Mouse (Mus musculus) forebrain, postnatal 0 days (tissue): ENCODE measurements around the gene Mtg1. TPM values are rescaled to one million over a fixed set of nuclear protein-coding genes. Genes with fewer than 3 reads are reported as not detected.

ENCODE experiments used
- ATAC-seq: fragments of 200-750 bp; cut with Nextera tagmentation; 2 replicates; pipeline ENCODE4 v1.8.0; 2017; ENCODE audit warnings: mild to moderate bottlenecking, moderate library complexity
- DNase-seq: peaks from one replicate; pipeline ENCODE4 v3.0.0-alpha.2; 2015
- H3K27ac ChIP-seq: fragments of 300-500 bp; sonication (generic); 2 replicates; pipeline ENCODE4 v1.5.1; 2014; ENCODE audit warnings: low read depth, mild to moderate bottlenecking, antibody characterized with exemption, low read length, moderate library complexity, mixed read lengths
- H3K27me3 ChIP-seq: fragments of 300-500 bp; sonication (generic); 2 replicates; pipeline ENCODE4 v1.6.1; 2014; ENCODE audit warnings: mild to moderate bottlenecking, low read length, mixed read lengths; ENCODE audit not compliant: insufficient read depth
- H3K36me3 ChIP-seq: fragments of 300-500 bp; sonication (generic); 2 replicates; pipeline ENCODE4 v1.6.1; 2014; ENCODE audit warnings: mild to moderate bottlenecking, moderate library complexity; ENCODE audit not compliant: insufficient read depth
- H3K4me1 ChIP-seq: fragments of 300-500 bp; sonication (generic); 2 replicates; pipeline ENCODE4 v1.6.1; 2014; ENCODE audit warnings: antibody characterized with exemption; ENCODE audit not compliant: insufficient read depth
- H3K4me2 ChIP-seq: fragments of 300-500 bp; sonication (generic); 2 replicates; pipeline ENCODE4 v1.6.1; 2014; ENCODE audit warnings: low read depth, mild to moderate bottlenecking, moderate library complexity
- H3K4me3 ChIP-seq: fragments of 300-500 bp; sonication (generic); 2 replicates; pipeline ENCODE4 v1.5.1; 2014; ENCODE audit warnings: low read depth, low read length, mixed read lengths
- H3K9ac ChIP-seq: fragments of 300-500 bp; sonication (generic); 2 replicates; pipeline ENCODE4 v1.6.1; 2014; ENCODE audit warnings: mild to moderate bottlenecking
- H3K9me3 ChIP-seq: fragments of 300-500 bp; sonication (generic); 2 replicates; pipeline ENCODE4 v1.6.1; 2016; ENCODE audit warnings: low read length
- CTCF ChIP-seq: sonication (generic); IDR thresholded peaks from 2 replicates; pipeline ENCODE4 v1.5.1; 2016; ENCODE audit warnings: antibody characterized with exemption, control low read depth, low read depth
- WGBS: fragments of 180-500 bp; shearing (Covaris S2); extraction: QIAGEN DNeasy Blood & Tissue Kit; methylation state at CpG from one replicate; pipeline ENCODE4 v1.1.7; 2014; 5-methylcytosine and 5-hydroxymethylcytosine counted together
- polyA plus RNA-seq: library from polyadenylated mRNA; unstranded; fragments of >200 nt; fragmentation: Nextera tagmentation; extraction: Ambion mirVana; gene quantifications from 2 replicates; pipeline ENCODE4 v1.2.1, GENCODE M21; 2015
- total RNA-seq: library from RNA; depleted of rRNA; stranded (reverse); fragments of >200 nt; gene quantifications from 2 replicates; pipeline ENCODE4 v1.2.3, GENCODE M21; 2014

Gene Mtg1
- total and polyA plus RNA-seq, 2 experiments from 2014 or later: 14.2 to 33.7 TPM

DNA sequence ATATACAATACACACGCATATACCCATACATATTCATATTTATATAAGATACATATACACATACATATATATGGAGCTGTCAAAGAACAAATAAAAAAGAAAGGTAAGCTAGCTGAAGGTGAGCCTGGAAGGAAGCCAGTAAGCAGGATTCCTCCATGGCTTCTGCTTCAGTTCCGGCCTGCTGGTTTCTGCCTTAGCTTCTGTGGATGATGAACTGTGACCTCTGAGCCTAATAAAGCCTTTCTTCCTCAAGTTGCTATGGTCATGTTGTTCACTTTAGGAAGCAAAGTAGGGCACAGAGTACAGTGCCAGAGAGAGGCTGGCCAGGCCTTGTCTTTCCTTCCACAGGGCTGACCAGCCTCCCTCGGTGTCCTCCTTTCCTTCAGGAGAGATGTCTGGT, 33.5 kb downstream of the Mtg1 start:
- no peak for TF ChIP-seq CTCF
- DNase-seq (no peak), ATAC-seq (no peak)
- H3K4me3 ChIP-seq: no peak overlapping the region
- no peak overlapping the region for H3K4me2 ChIP-seq
- WGBS: 93% methylated on average over 3 of the region's 3 CpGs
- no peak overlapping the region for H3K9ac ChIP-seq
- H3K9me3 ChIP-seq: no peaks in the 10 kb centered on the region
- no peaks in the 10 kb centered on the region for H3K27me3 ChIP-seq
- H3K27ac ChIP-seq: no peak overlapping the region
- no peaks in the 10 kb centered on the region for H3K36me3 ChIP-seq
- H3K4me1 ChIP-seq: no peaks in the 10 kb centered on the region

DNA sequence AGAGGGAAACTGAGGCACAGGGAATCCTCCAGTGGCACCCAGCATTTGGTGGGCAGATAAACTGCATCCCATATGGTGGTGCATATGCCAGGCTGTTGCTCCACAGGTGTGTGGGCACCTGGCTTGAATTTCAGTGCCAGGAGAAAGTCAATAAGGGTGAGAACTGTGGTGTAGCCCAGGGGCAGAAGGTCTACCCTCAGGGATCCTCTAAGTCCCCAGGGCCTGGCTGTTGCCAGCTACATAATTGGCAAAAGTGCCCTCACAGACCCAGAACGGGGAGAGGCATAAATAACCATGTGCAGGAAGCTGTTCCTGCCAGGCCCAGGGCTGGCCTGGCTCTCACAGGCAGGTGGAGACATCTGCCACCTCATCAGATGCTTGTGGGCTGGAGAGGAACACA, 35.6 kb downstream of the Mtg1 start, which contains the start of gene Olfr523:
Olfr523 (plus strand) TSS at position 282 of the 400 bp plus-strand sequence.
- TF ChIP-seq CTCF: no peak
- DNase-seq: no peak

GRCm38 (mm10) chr7:140179176-140179575, 41.8 kb downstream of the Mtg1 start:
- WGBS: 55% methylated on average over 2 of the region's 2 CpGs

More for the DNA sequence above, 35.6 kb downstream of the Mtg1 start, which contains the start of gene Olfr523:
- Histone ChIP-seq H3K4me2 (no peak within 1 kb of the TSS), H3K9me3 (no peaks in the 10 kb centered on the region), H3K4me1 (no peaks in the 10 kb centered on the region), H3K36me3 (no peaks in the 10 kb centered on the region), H3K27me3 (no peaks in the 10 kb centered on the region), H3K9ac (no peak within 1 kb of the TSS), H3K27ac (no peak within 1 kb of the TSS), H3K4me3 (no peak within 1 kb of the TSS)
- 50% methylated on average over 1 of the region's 1 CpGs for WGBS
- ATAC-seq: no peak

DNA sequence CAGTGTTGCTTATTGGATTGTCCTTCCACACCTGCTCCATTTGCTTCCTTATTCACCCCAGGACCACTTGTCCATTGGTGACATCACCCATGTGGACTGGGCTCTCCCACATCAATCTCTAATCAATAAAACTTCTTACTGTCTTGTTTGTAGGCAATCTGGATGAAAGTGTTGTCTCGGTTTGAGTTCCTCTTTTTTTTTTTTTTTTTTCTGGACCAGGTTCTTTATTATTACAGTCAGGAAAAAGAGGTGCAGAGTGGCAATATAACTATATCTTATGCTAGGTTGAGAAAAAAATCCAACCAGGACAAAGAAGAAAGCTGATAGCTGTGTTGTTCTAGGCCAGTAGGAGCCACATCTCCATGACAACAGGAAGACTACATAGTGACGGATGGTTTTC, 43.3 kb downstream of the Mtg1 start:
- Histone ChIP-seq H3K4me2 (no peak overlapping the region), H3K4me1 (no peaks in the 10 kb centered on the region), H3K9me3 (no peaks in the 10 kb centered on the region), H3K27ac (no peak overlapping the region), H3K9ac (no peak overlapping the region), H3K36me3 (no peaks in the 10 kb centered on the region), H3K4me3 (no peak overlapping the region), H3K27me3 (no peaks in the 10 kb centered on the region)
- ATAC-seq: no peak
- no peak for TF ChIP-seq CTCF
- DNase-seq: no peak
- WGBS: 93% methylated on average over 2 of the region's 2 CpGs

More at GRCm38 (mm10) chr7:140179176-140179575, 41.8 kb downstream of the Mtg1 start:
- no peak for TF ChIP-seq CTCF
- no peaks in the 10 kb centered on the region for H3K9me3 ChIP-seq
- H3K27me3 ChIP-seq: no peaks in the 10 kb centered on the region
- no peaks in the 10 kb centered on the region for H3K36me3 ChIP-seq
- no peak overlapping the region for H3K9ac ChIP-seq
- DNase-seq: no peak
- no peak overlapping the region for H3K4me3 ChIP-seq
- no peak overlapping the region for H3K27ac ChIP-seq
- H3K4me2 ChIP-seq: no peak overlapping the region
- ATAC-seq: no peak
- no peaks in the 10 kb centered on the region for H3K4me1 ChIP-seq

GRCm38 (mm10) chr7:140184206-140184605, 46.8 kb downstream of the Mtg1 start:
- H3K27ac ChIP-seq: no peak overlapping the region
- no peak for DNase-seq
- H3K4me1 ChIP-seq: no peaks in the 10 kb centered on the region
- no peak for ATAC-seq
- no peaks in the 10 kb centered on the region for H3K36me3 ChIP-seq
- H3K9me3 ChIP-seq: no peaks in the 10 kb centered on the region
- no peaks in the 10 kb centered on the region for H3K27me3 ChIP-seq
- no peak for TF ChIP-seq CTCF
- H3K4me2 ChIP-seq: no peak overlapping the region
- no peak overlapping the region for H3K4me3 ChIP-seq
- no peak overlapping the region for H3K9ac ChIP-seq
- 90% methylated on average over 4 of the region's 4 CpGs for WGBS

DNA sequence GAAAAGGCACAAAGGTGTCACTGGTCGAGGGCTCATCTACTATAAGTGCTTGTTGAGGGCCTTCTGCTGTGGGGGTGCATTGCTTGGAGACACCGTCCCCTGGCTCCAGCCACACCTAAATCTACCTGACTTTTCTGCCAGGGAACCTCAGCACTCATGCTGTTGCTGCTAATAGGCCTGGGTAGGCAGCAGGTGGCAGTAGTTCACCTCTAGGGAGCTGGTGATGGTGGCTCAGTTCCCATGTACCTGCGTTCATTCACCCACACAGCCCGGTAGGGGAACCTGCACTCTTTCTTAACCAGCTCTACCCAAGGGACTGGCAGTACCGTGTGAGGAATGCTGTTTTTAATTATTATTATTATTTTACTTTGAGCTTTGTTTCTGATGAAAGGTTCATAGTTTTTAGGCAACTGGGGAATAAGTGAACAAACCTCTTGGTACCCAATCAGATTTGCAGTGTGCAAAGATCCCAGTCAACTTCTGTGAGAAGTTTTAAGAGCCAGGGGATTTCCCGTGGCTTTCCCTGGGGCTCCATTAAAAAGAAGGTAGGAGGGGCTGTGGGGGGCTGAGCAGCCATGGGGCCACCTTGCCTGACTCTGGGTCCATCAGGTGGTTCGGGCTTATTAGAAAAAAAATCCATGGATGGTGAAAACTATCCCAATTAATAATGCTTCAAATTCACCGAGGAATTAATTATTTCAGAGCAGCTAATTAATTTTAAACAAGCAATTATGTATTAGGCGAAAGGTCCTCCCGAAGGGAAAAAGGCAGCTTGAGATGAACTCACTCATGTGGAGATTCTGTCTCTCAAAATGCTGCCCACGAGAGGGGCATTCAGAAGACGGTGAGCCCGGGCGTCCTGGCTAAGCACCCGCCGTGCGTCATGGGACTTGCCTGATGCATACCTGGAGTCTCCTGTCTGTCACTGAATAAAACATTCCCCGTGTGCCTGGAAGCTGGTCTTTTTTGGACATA, 49.6 kb downstream of the Mtg1 start:
- Histone ChIP-seq H3K9me3 (no peaks in the 10 kb centered on the region), H3K4me3 (no peak overlapping the region), H3K27ac (no peak overlapping the region), H3K4me1 (no peaks in the 10 kb centered on the region), H3K4me2 (no peak overlapping the region), H3K9ac (no peak overlapping the region), H3K27me3 (no peaks in the 10 kb centered on the region), H3K36me3 (no peaks in the 10 kb centered on the region)
- 44% methylated on average over 18 of the region's 18 CpGs for WGBS
- peak; percentile 57 for TF ChIP-seq CTCF
- DNase-seq (peak; percentile 12), ATAC-seq (no peak)

DNA sequence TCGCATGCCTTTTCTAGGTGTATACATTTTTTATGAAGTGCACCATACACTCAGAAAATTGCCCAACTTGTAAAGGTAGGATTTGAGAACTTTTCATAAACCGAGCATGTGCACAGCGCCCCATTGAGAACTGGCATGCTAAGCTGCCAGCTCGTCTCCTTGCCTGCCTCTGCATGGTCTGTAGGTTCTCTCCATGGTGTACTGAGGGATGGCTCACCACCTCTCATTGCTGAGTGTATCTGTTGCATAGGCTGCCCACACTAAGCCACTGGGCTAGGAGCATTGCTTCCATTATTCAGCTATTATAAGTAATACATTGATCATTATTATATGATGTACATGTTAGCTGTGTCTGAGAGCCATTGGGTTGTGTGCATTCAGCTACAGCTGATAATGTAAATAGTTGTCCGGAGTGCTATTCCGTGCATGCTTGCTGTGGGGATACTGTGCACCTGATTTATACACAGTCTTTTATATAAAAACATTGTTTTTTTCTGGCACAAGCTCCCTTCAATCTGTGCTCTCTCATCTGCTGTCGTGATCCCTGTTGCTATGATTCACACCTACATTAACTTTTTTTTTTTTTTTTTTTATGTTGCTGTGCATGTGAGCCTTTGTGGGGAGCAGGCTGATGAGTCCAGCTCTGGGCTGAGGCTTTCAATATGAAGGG, 50.5 kb downstream of the Mtg1 start:
- ATAC-seq: no peak
- H3K27ac ChIP-seq: no peak overlapping the region
- no peak overlapping the region for H3K4me3 ChIP-seq
- no peaks in the 10 kb centered on the region for H3K4me1 ChIP-seq
- 82% methylated on average over 7 of the region's 7 CpGs for WGBS
- no peak for DNase-seq
- no peaks in the 10 kb centered on the region for H3K27me3 ChIP-seq
- TF ChIP-seq CTCF: no peak
- no peak overlapping the region for H3K9ac ChIP-seq
- no peak overlapping the region for H3K4me2 ChIP-seq
- H3K9me3 ChIP-seq: no peaks in the 10 kb centered on the region
- no peaks in the 10 kb centered on the region for H3K36me3 ChIP-seq
